20 mouse cellular contexts compared by ENCODE assay signal in genomic region chr9:59696381-59696780, GRCm38 (mm10).
"Had no signal": no experiment of that assay in that cellular context is flagged by ENCODE, and none has a peak within 500 bp of the region (broad histone marks: within the 10 kb centered on the region; RNA-seq: fewer than 3 reads in every experiment).

No protein-coding gene starts in this region.

- H3K4me3 ChIP-seq: intestine, embryonic 15.5 days; left cerebral cortex, adult 2 months; limb, embryonic 12.5 days; limb, embryonic 15.5 days; liver, embryonic 12.5 days; liver, embryonic 15.5 days; midbrain, embryonic 12.5 days; midbrain, embryonic 15.5 days; neural tube, embryonic 13.5 days; stomach, embryonic 15.5 days had no signal

- H3K36me3 ChIP-seq: intestine, embryonic 15.5 days; limb, embryonic 12.5 days; limb, embryonic 15.5 days; liver, embryonic 12.5 days; liver, embryonic 15.5 days; midbrain, embryonic 12.5 days; midbrain, embryonic 15.5 days; neural tube, embryonic 13.5 days; stomach, embryonic 15.5 days had no signal

- H3K9ac ChIP-seq: intestine, embryonic 15.5 days; limb, embryonic 12.5 days; limb, embryonic 15.5 days; liver, embryonic 12.5 days; liver, embryonic 15.5 days; midbrain, embryonic 12.5 days; midbrain, embryonic 15.5 days; neural tube, embryonic 13.5 days; stomach, embryonic 15.5 days had no signal

- DNase-seq: kidney, adult 11 months; kidney, adult 8-10 months; kidney, postnatal 14 days; kidney, postnatal 4 days; left cerebral cortex, postnatal 4 days; retina, postnatal 1 day; right cerebral cortex, postnatal 25 days; spleen, adult 18-20 months; thymus, postnatal 25 days had no signal

- H3K27me3 ChIP-seq: intestine, embryonic 15.5 days; limb, embryonic 15.5 days; midbrain, embryonic 15.5 days; neural tube, embryonic 13.5 days; stomach, embryonic 15.5 days had no signal

- H3K4me1 ChIP-seq: liver, embryonic 15.5 days had no signal

- H3K27ac ChIP-seq: intestine, embryonic 15.5 days; left cerebral cortex, adult 2 months; limb, embryonic 12.5 days; liver, embryonic 12.5 days; liver, embryonic 15.5 days; macrophage; midbrain, embryonic 12.5 days; midbrain, embryonic 15.5 days; neural tube, embryonic 13.5 days; stomach, embryonic 15.5 days had no signal

- H3K4me2 ChIP-seq: intestine, embryonic 15.5 days; limb, embryonic 12.5 days; limb, embryonic 15.5 days; liver, embryonic 12.5 days; liver, embryonic 15.5 days; midbrain, embryonic 12.5 days; midbrain, embryonic 15.5 days; neural tube, embryonic 13.5 days; stomach, embryonic 15.5 days had no signal

- ATAC-seq: intestine, embryonic 15.5 days; liver, embryonic 12.5 days; midbrain, embryonic 15.5 days had no signal

- H3K9me3 ChIP-seq: intestine, embryonic 15.5 days; limb, embryonic 12.5 days; limb, embryonic 15.5 days; liver, embryonic 12.5 days; liver, embryonic 15.5 days; midbrain, embryonic 12.5 days; midbrain, embryonic 15.5 days; neural tube, embryonic 13.5 days; stomach, embryonic 15.5 days had no signal
